Mouse (Mus musculus) G1E (cell line): ENCODE measurements around the gene Dhrs1. TPM values are rescaled to one million over a fixed set of nuclear protein-coding genes. Genes with fewer than 3 reads are reported as not detected.

Source experiments
- ATAC-seq: 2 replicates; pipeline ENCODE4 v1.8.0; 2016; ENCODE audit warnings: mild to moderate bottlenecking; ENCODE audit not compliant: insufficient number of reproducible peaks, poor library complexity, low FRiP score, severe bottlenecking; ENCODE audit errors: extremely low read depth
- DNase-seq: peaks from one replicate; pipeline ENCODE4 v3.0.0; 2012; ENCODE audit warnings: low spot score
- H3K27me3 ChIP-seq: 2 replicates; pipeline ENCODE4 v1.6.1; 2012; ENCODE audit warnings: mild to moderate bottlenecking, low read length, inconsistent platforms; ENCODE audit not compliant: insufficient read depth
- H3K36me3 ChIP-seq: replicated peaks from 2 replicates; pipeline ENCODE3; 2012; ENCODE audit warnings: mild to moderate bottlenecking, inconsistent platforms
- H3K4me1 ChIP-seq: 2 replicates; pipeline ENCODE4 v1.6.1; 2012; ENCODE audit warnings: low read depth, low read length, inconsistent platforms, mixed read lengths; ENCODE audit not compliant: insufficient read depth
- H3K4me3 ChIP-seq: 2 replicates; pipeline ENCODE4 v1.5.1; 2012; ENCODE audit warnings: low read depth, mild to moderate bottlenecking, inconsistent platforms, low read length, moderate library complexity, mixed read lengths
- H3K9me3 ChIP-seq: replicated peaks from 2 replicates; pipeline ENCODE4 v1.6.1; 2012; ENCODE audit warnings: inconsistent platforms
- CTCF ChIP-seq: IDR thresholded peaks from 2 replicates; pipeline ENCODE4 v1.5.1; 2012; ENCODE audit warnings: low read depth, low read length, inconsistent platforms, mixed read lengths
- GATA1 ChIP-seq: IDR thresholded peaks from 2 replicates; pipeline ENCODE4 v1.6.1; 2012; ENCODE audit warnings: borderline replicate concordance, low read length, inconsistent platforms, mixed read lengths
- GATA2 ChIP-seq: IDR thresholded peaks from 2 replicates; pipeline ENCODE4 v1.6.1; 2012; ENCODE audit warnings: low read depth, low read length, inconsistent platforms, borderline replicate concordance
- POLR2AphosphoS5 ChIP-seq: IDR thresholded peaks from 2 replicates; pipeline ENCODE4 v1.6.1; 2012; ENCODE audit warnings: low read depth, low read length, inconsistent platforms; ENCODE audit not compliant: insufficient replicate concordance
- TAL1 ChIP-seq: conservative IDR thresholded peaks from 2 replicates; pipeline ENCODE4 v1.6.1; 2012; ENCODE audit warnings: low read depth, low read length, inconsistent platforms, mixed read lengths
- polyA plus RNA-seq: library from polyadenylated mRNA; stranded (reverse); fragments of >175 nt; gene quantifications from 2 replicates; pipeline ENCODE4 v1.2.3, GENCODE M21; 2012
- total RNA-seq, 2 experiments: library from RNA; stranded (forward) in 1 of 2; stranded (reverse) in 1 of 2; fragments of 200-1000 nt in 1 of 2; fragments of >200 nt in 1 of 2; fragmentation: Nextera tagmentation in 1 of 2; gene quantifications; 2 replicates each; pipeline ENCODE4 v1.2.3; 2014 to 2017

The Dhrs1 gene
- total and polyA plus RNA-seq, 3 experiments = 6.5 to 86.7 (median 39.3) TPM

GRCm38 (mm10) chr14:55783958-55784235, 38.4 kb upstream of the Dhrs1 start, which contains the start of gene Adcy4:
Gene Adcy4 (minus strand): TSS chr14:55784095.
- no peak for TF ChIP-seq CTCF
- DNase-seq = no peak
- Histone ChIP-seq H3K4me3 (no peak within 1 kb of the TSS), H3K4me1 (peaks cover 27% of the 10 kb centered on the region), H3K36me3 (no peaks in the 10 kb centered on the region), H3K9me3 (no peaks in the 10 kb centered on the region), H3K27me3 (peaks cover 93% of the 10 kb centered on the region)
- ATAC-seq = no peak

- TF ChIP-seq GATA1 = no peak
- TF ChIP-seq GATA2 = no peak
- TF ChIP-seq POLR2AphosphoS5 = no peak
- no peak for TF ChIP-seq CTCF
- no peak for TF ChIP-seq TAL1
- no peaks in the 10 kb centered on the region for H3K36me3 ChIP-seq
- H3K9me3 ChIP-seq = no peaks in the 10 kb centered on the region
- H3K27me3 ChIP-seq = peaks cover 93% of the 10 kb centered on the region
- no peak overlapping the region for H3K4me3 ChIP-seq
- H3K4me1 ChIP-seq = peaks cover 30% of the 10 kb centered on the region
- DNase-seq (no peak), ATAC-seq (no peak)
These were observed 37.9 kb upstream of the Dhrs1 start for GRCm38 (mm10) chr14:55783171-55783957.

GRCm38 (mm10) chr14:55782361-55782960, 37.0 kb upstream of the Dhrs1 start:
- Histone ChIP-seq H3K9me3 (no peaks in the 10 kb centered on the region), H3K4me3 (no peak overlapping the region), H3K36me3 (no peaks in the 10 kb centered on the region), H3K4me1 (peaks cover 34% of the 10 kb centered on the region), H3K27me3 (peaks cover 93% of the 10 kb centered on the region)
- DNase-seq (no peak), ATAC-seq (no peak)
- TF ChIP-seq GATA2 = no peak
- no peak for TF ChIP-seq CTCF
- no peak for TF ChIP-seq TAL1

- H3K9me3 ChIP-seq = no peaks in the 10 kb centered on the region
- TF ChIP-seq TAL1 = no peak
- TF ChIP-seq POLR2AphosphoS5 = no peak
- TF ChIP-seq GATA1 = no peak
- peak; percentile 96 for TF ChIP-seq CTCF
- H3K36me3 ChIP-seq = no peaks in the 10 kb centered on the region
- ATAC-seq (peak; percentile 40), DNase-seq (peak; percentile 75)
- no peak overlapping the region; the same call in 1 of the 2 replicates for H3K4me3 ChIP-seq
- H3K27me3 ChIP-seq = peaks cover 92% of the 10 kb centered on the region
- peaks cover 45% of the 10 kb centered on the region for H3K4me1 ChIP-seq
These were observed 35.8 kb upstream of the Dhrs1 start for GRCm38 (mm10) chr14:55781310-55781709.

- Histone ChIP-seq H3K4me1 (peaks cover 46% of the 10 kb centered on the region), H3K9me3 (no peaks in the 10 kb centered on the region), H3K36me3 (no peaks in the 10 kb centered on the region), H3K4me3 (no peak overlapping the region), H3K27me3 (peaks cover 89% of the 10 kb centered on the region)
- no peak for ATAC-seq
- TF ChIP-seq TAL1 (no peak), GATA1 (no peak), POLR2AphosphoS5 (no peak), GATA2 (no peak)
- no peak for DNase-seq
These were observed 35.2 kb upstream of the Dhrs1 start for GRCm38 (mm10) chr14:55780736-55781135.

GRCm38 (mm10) chr14:55779656-55780055, 34.2 kb upstream of the Dhrs1 start:
- TF ChIP-seq POLR2AphosphoS5 (no peak), CTCF (no peak)
- DNase-seq (no peak), ATAC-seq (no peak)
- H3K36me3 ChIP-seq = no peaks in the 10 kb centered on the region
- H3K27me3 ChIP-seq = peaks cover 87% of the 10 kb centered on the region
- no peaks in the 10 kb centered on the region for H3K9me3 ChIP-seq
- no peak overlapping the region for H3K4me3 ChIP-seq
- H3K4me1 ChIP-seq = peaks cover 41% of the 10 kb centered on the region

- no peak overlapping the region for H3K4me3 ChIP-seq
- no peak for DNase-seq
- peaks cover 87% of the 10 kb centered on the region for H3K27me3 ChIP-seq
- ATAC-seq = no peak
- H3K9me3 ChIP-seq = no peaks in the 10 kb centered on the region
- no peak for TF ChIP-seq POLR2AphosphoS5
- TF ChIP-seq TAL1 = no peak
- TF ChIP-seq CTCF = no peak
- TF ChIP-seq GATA2 = no peak
- no peak for TF ChIP-seq GATA1
- H3K36me3 ChIP-seq = no peaks in the 10 kb centered on the region
- H3K4me1 ChIP-seq = peaks cover 49% of the 10 kb centered on the region
These were observed 33.2 kb upstream of the Dhrs1 start for GRCm38 (mm10) chr14:55778686-55779085.
